Mouse (Mus musculus) neural tube, embryonic 12.5 days (tissue): Measurements from ENCODE around the gene Tbx3. TPM values are rescaled to one million over a fixed set of nuclear protein-coding genes. Genes with fewer than 3 reads are reported as not detected.

Experiments used
- ATAC-seq: fragments of 200-750 bp; cut with Nextera tagmentation; 2 replicates; pipeline ENCODE4 v1.8.0; 2017; ENCODE audit warnings: low read depth, mild to moderate bottlenecking, moderate TSS enrichment, moderate library complexity; ENCODE audit not compliant: low FRiP score
- H3K27ac ChIP-seq: fragments of 300-500 bp; sonication (generic); 2 replicates; pipeline ENCODE4 v1.5.1; 2016
- H3K27me3 ChIP-seq: fragments of 300-500 bp; sonication (generic); replicated peaks from 2 replicates; pipeline ENCODE4 v1.6.1; 2016; ENCODE audit warnings: mild to moderate bottlenecking
- H3K36me3 ChIP-seq: fragments of 300-500 bp; sonication (generic); 2 replicates; pipeline ENCODE4 v1.6.1; 2016; ENCODE audit warnings: mild to moderate bottlenecking
- H3K4me1 ChIP-seq: fragments of 300-500 bp; sonication (generic); 2 replicates; pipeline ENCODE4 v1.6.1; 2016
- H3K4me2 ChIP-seq: fragments of 300-500 bp; sonication (generic); replicated peaks from 2 replicates; pipeline ENCODE4 v1.6.1; 2016; ENCODE audit warnings: mild to moderate bottlenecking
- H3K4me3 ChIP-seq: fragments of 300-500 bp; sonication (generic); 2 replicates; pipeline ENCODE4 v1.5.1; 2016
- H3K9ac ChIP-seq: fragments of 300-500 bp; sonication (generic); 2 replicates; pipeline ENCODE4 v1.6.1; 2016; ENCODE audit warnings: mild to moderate bottlenecking
- H3K9me3 ChIP-seq: fragments of 300-500 bp; sonication (generic); 2 replicates; pipeline ENCODE4 v1.6.1; 2016; ENCODE audit warnings: mild to moderate bottlenecking
- WGBS: fragments of 180-500 bp; shearing (Covaris S2); methylation state at CpG from one replicate; pipeline ENCODE4 v1.1.7; 2016; 5-methylcytosine and 5-hydroxymethylcytosine counted together
- polyA plus RNA-seq: library from polyadenylated mRNA; unstranded; fragments of >200 nt; fragmentation: Nextera tagmentation; extraction: Ambion mirVana; gene quantifications from 2 replicates; pipeline ENCODE4 v1.2.1, GENCODE M21; 2016

Tbx3 gene
- polyA plus RNA-seq, 1 experiment from 2014 or later = 11.0 TPM

GRCm38 (mm10) chr5:119692425-119692824 is 22.0 kb downstream of the Tbx3 start:
- no peak for ATAC-seq
- Histone ChIP-seq H3K27me3 (peaks cover 72% of the 10 kb centered on the region), H3K9me3 (no peaks in the 10 kb centered on the region), H3K4me3 (no peak overlapping the region), H3K36me3 (no peaks in the 10 kb centered on the region), H3K9ac (no peak overlapping the region), H3K27ac (no peak overlapping the region), H3K4me1 (peaks cover 6% of the 10 kb centered on the region), H3K4me2 (no peak overlapping the region)
- 34% methylated on average over 6 of the region's 6 CpGs for WGBS

DNA sequence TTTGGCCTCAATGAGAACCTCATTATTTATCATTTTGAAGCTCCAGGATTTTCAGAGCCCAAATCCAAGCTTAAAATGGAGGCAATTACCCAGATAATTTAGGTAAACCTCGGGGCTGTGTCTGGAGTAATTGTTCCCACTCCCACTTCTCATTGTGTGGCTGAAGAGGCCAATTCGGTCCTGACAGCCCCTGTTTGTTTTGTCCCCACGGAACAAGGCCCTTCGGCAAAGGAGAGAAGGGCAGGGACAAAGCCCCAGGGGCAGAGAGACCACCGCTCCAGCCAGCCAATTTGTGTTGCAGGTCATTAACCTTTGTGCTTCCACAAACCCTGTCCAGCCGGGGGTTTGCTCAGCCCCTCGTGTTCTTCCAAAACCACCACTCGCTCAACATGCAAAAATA is 24.4 kb downstream of the Tbx3 start:
- Histone ChIP-seq H3K27ac (no peak overlapping the region), H3K4me3 (no peak overlapping the region), H3K9me3 (no peaks in the 10 kb centered on the region), H3K36me3 (no peaks in the 10 kb centered on the region), H3K4me1 (peaks cover 6% of the 10 kb centered on the region), H3K9ac (no peak overlapping the region), H3K27me3 (peaks cover 61% of the 10 kb centered on the region), H3K4me2 (no peak overlapping the region)
- ATAC-seq = no peak
- whole genome bisulfite sequencing = 5% methylated on average over 8 of the region's 8 CpGs

- no peak overlapping the region for H3K27ac ChIP-seq
- WGBS = 78% methylated on average over 1 of the region's 1 CpGs
- no peaks in the 10 kb centered on the region for H3K36me3 ChIP-seq
- H3K4me3 ChIP-seq = no peak overlapping the region
- peaks cover 59% of the 10 kb centered on the region for H3K27me3 ChIP-seq
- H3K9me3 ChIP-seq = no peaks in the 10 kb centered on the region
- peaks cover 5% of the 10 kb centered on the region; the same call in 1 of the 2 replicates for H3K4me1 ChIP-seq
- H3K9ac ChIP-seq = no peak overlapping the region
- no peak overlapping the region for H3K4me2 ChIP-seq
- ATAC-seq = no peak
Measured at GRCm38 (mm10) chr5:119703031-119703430, 32.6 kb downstream of the Tbx3 start.

DNA sequence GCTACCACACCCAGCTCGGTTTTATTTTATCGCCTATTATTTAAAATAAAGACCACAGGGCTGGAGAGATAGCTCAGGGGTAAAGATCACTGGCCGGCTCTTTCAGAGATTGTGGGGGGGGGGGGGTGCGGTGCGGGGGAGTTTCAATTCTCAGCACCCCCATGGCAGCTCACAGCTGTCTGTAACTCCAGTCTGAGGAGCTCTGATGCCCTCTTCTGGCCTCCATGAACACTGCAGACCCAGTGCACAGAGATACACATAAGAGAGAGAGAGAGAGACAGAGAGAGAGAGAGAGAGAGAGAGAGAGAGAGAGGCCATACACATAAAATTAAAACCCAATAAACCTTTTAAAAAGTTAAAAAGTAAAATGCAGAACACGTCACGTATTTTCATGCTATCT is 34.4 kb downstream of the Tbx3 start:
- Histone ChIP-seq H3K36me3 (no peaks in the 10 kb centered on the region), H3K4me2 (no peak overlapping the region), H3K4me1 (peaks cover 5% of the 10 kb centered on the region; the same call in 1 of the 2 replicates), H3K9me3 (no peaks in the 10 kb centered on the region), H3K9ac (no peak overlapping the region), H3K4me3 (no peak overlapping the region), H3K27me3 (peaks cover 62% of the 10 kb centered on the region), H3K27ac (no peak overlapping the region)
- 63% methylated on average over 7 of the region's 7 CpGs for WGBS
- no peak for ATAC-seq

- H3K4me3 ChIP-seq = no peak overlapping the region
- no peak for ATAC-seq
Measured at GRCm38 (mm10) chr5:119706467-119706866, 36.0 kb downstream of the Tbx3 start.

GRCm38 (mm10) chr5:119708850-119709585 is 38.5 kb downstream of the Tbx3 start:
- 0 out of 2 replicates have a peak, but pooled peaks cover 4% of the 10 kb centered on the region for H3K9me3 ChIP-seq
- no peaks in the 10 kb centered on the region for H3K36me3 ChIP-seq
- peaks cover 69% of the 10 kb centered on the region for H3K27me3 ChIP-seq
- no peak for ATAC-seq
- 82% methylated on average over 14 of the region's 14 CpGs for WGBS
- no peak overlapping the region for H3K27ac ChIP-seq
- H3K4me1 ChIP-seq = peaks cover 5% of the 10 kb centered on the region; the same call in 1 of the 2 replicates
- H3K4me3 ChIP-seq = no peak overlapping the region
- no peak overlapping the region for H3K9ac ChIP-seq
- no peak overlapping the region for H3K4me2 ChIP-seq

More at GRCm38 (mm10) chr5:119706467-119706866, 36.0 kb downstream of the Tbx3 start:
- H3K36me3 ChIP-seq = no peaks in the 10 kb centered on the region
- peaks cover 75% of the 10 kb centered on the region for H3K27me3 ChIP-seq
- H3K4me2 ChIP-seq = peak overlapping the region; percentile 50
- no peak overlapping the region for H3K27ac ChIP-seq
- H3K9me3 ChIP-seq = 0 out of 2 replicates have a peak, but pooled peaks cover 2% of the 10 kb centered on the region
- peaks cover 5% of the 10 kb centered on the region; the same call in 1 of the 2 replicates for H3K4me1 ChIP-seq
- peak overlapping the region; percentile 26; the same call in 1 of the 2 replicates for H3K9ac ChIP-seq
- 0% methylated on average over 17 of the region's 17 CpGs for WGBS

- Histone ChIP-seq H3K4me1 (peaks cover 5% of the 10 kb centered on the region; the same call in 1 of the 2 replicates), H3K27me3 (peaks cover 66% of the 10 kb centered on the region), H3K9ac (no peak overlapping the region), H3K4me3 (no peak overlapping the region), H3K4me2 (no peak overlapping the region), H3K36me3 (no peaks in the 10 kb centered on the region), H3K9me3 (0 out of 2 replicates have a peak, but pooled peaks cover 4% of the 10 kb centered on the region), H3K27ac (no peak overlapping the region)
- no peak for ATAC-seq
- 9% methylated on average over 18 of the region's 18 CpGs for WGBS
Measured at GRCm38 (mm10) chr5:119709826-119710559, 39.5 kb downstream of the Tbx3 start.

DNA sequence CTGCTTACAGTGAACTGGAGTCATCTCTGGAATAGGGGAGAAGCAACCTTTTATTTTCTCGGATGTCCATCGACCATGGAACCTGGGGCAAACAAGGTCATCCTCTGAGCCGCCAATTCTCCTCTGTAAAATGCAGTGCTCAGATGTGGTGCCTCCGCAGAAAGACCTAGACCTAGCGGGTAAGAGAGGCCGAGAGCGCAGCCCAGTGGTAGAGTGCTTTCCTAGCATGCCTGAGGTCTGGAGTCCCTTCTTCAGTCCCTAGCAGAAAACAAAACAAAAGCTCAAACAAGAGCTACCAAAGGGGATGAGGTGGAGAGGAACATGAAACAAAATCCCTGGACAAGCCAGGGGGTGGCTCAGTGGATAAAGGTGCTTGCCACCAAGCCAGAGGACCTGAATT is 40.3 kb downstream of the Tbx3 start:
- H3K4me1 ChIP-seq = peaks cover 5% of the 10 kb centered on the region; the same call in 1 of the 2 replicates
- no peak overlapping the region for H3K4me2 ChIP-seq
- no peaks in the 10 kb centered on the region for H3K36me3 ChIP-seq
- no peak overlapping the region for H3K9ac ChIP-seq
- 0 out of 2 replicates have a peak, but pooled peaks cover 4% of the 10 kb centered on the region for H3K9me3 ChIP-seq
- no peak overlapping the region for H3K4me3 ChIP-seq
- peaks cover 63% of the 10 kb centered on the region for H3K27me3 ChIP-seq
- ATAC-seq = no peak
- WGBS = 14% methylated on average over 7 of the region's 7 CpGs
- H3K27ac ChIP-seq = no peak overlapping the region

DNA sequence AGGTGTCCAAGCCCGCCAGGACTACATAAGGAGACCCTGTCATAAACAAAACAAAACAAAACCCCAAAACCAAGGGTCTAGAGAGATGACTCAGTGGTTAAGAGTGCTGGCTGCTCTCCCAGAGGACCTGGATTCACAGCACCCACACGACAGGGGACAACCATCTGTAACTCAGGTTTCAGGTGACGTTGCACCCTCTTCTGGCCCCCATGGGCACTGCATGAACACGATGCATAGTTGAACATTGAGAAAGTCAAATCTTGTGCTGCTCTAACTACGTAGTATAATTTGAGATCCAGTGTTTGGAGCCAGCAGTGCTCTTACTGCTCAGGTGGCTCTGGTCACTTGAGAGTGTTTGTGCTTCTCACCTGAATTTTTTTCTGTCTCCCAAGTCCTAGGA is 41.2 kb downstream of the Tbx3 start:
- Histone ChIP-seq H3K9ac (no peak overlapping the region), H3K4me1 (0 out of 2 replicates have a peak, but pooled peaks cover under 1% of the 10 kb centered on the region), H3K9me3 (0 out of 2 replicates have a peak, but pooled peaks cover 4% of the 10 kb centered on the region), H3K4me3 (no peak overlapping the region), H3K27ac (no peak overlapping the region), H3K27me3 (peaks cover 54% of the 10 kb centered on the region), H3K4me2 (no peak overlapping the region), H3K36me3 (no peaks in the 10 kb centered on the region)
- 86% methylated on average over 5 of the region's 5 CpGs for WGBS
- no peak for ATAC-seq

- Histone ChIP-seq H3K27me3 (peaks cover 43% of the 10 kb centered on the region), H3K4me3 (no peak overlapping the region), H3K9me3 (0 out of 2 replicates have a peak, but pooled peaks cover 4% of the 10 kb centered on the region), H3K36me3 (no peaks in the 10 kb centered on the region), H3K4me1 (no peaks in the 10 kb centered on the region), H3K4me2 (no peak overlapping the region; the same call in 1 of the 2 replicates), H3K9ac (no peak overlapping the region), H3K27ac (no peak overlapping the region)
- WGBS = 7% methylated on average over 22 of the region's 22 CpGs
- no peak for ATAC-seq
Measured at GRCm38 (mm10) chr5:119712679-119713246, 42.3 kb downstream of the Tbx3 start.

GRCm38 (mm10) chr5:119720471-119721265 is 50.2 kb downstream of the Tbx3 start:
- no peak for ATAC-seq
- Histone ChIP-seq H3K9ac (no peak overlapping the region), H3K4me3 (no peak overlapping the region), H3K27ac (no peak overlapping the region), H3K4me1 (no peaks in the 10 kb centered on the region), H3K9me3 (no peaks in the 10 kb centered on the region), H3K4me2 (no peak overlapping the region), H3K36me3 (no peaks in the 10 kb centered on the region), H3K27me3 (peaks cover 7% of the 10 kb centered on the region)
- 9% methylated on average over 11 of the region's 11 CpGs for WGBS
